Mouse (Mus musculus) naive thymus-derived CD4-positive, alpha-beta T cell, adult 2 months (primary cell): ENCODE results near the gene Nppa.
"Not testable (repeated sequence)": the region's sequence is repeated elsewhere in the genome, so short reads cannot be mapped to it uniquely, and the experiment has no call there.

Experiments used
- DNase-seq: peaks from one replicate; pipeline ENCODE4 v3.0.0-alpha.2; 2011; ENCODE audit warnings: low read depth

The Nppa gene

GRCm38 (mm10) chr4:148012216-148012615 lies 11.7 kb downstream of the Nppa start:
- no peak for DNase-seq

- DNase-seq, result no peak
These were observed 14.9 kb downstream of the Nppa start for GRCm38 (mm10) chr4:148015418-148015817.

DNA sequence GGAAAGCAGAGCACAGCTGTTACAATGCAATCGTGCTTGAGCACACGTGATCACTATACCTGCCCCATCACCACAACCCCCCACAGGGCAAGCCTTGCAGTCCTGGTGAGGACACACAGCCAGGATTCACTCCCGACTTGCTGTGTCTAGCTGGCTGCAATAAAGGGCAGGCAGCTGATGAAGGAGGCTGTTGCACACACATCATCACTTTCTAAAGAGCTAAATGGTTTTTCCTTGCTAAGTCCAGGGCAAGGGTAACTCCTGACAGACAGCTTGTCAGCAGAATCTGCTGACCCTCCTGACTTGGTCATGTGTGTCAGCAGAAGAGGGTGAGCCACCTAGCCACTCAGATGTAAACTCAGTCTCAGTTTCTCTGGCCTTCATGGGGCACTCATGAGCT lies 16.5 kb downstream of the Nppa start:
- DNase-seq, result no peak

DNA sequence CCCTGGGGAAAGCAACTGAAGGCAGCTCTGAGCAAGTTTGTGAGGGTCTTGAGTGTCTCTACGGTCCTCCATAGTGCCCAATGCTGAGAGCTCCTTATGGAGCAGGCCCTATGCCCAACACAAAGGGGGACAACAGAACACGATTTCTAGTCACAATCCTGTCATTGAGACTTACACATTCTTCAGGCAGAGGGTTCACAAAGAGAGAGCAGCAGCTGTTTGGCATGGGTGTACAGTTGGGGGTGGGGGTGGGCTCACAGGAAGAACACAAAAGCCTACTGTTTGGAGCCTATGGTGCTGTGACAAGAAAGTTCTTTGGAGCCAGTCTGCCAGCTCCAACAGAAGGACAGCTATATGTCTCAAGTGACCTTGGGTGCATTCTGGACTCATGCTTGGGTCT lies 17.9 kb downstream of the Nppa start:
- DNase-seq, result no peak

- no peak for DNase-seq
These were observed 23.5 kb downstream of the Nppa start for GRCm38 (mm10) chr4:148024003-148024402.

- DNase-seq, result no peak
These were observed 28.8 kb downstream of the Nppa start for GRCm38 (mm10) chr4:148029297-148029696.

DNA sequence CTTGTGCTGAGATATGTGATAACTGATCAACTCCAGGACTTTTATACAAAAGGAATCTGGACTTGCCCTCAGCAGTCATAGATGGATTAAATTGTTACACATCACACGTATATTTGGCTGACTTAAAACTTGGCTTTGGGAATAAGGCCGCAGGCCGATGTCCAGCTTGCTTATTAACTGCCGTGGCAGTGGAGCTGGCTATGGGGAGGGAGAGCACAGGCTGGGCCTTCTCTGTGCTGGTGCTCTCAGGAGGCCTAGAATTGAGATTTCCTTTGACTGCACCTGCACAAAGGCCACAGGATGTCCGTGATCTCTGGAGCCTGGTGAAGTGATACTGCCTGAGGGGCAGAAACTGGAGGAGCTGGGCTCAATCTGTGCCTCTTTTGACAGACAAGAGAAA lies 30.0 kb downstream of the Nppa start:
- no peak for DNase-seq

- peak; percentile 32 for DNase-seq
These were observed 33.4 kb downstream of the Nppa start for GRCm38 (mm10) chr4:148033858-148034410.

DNA sequence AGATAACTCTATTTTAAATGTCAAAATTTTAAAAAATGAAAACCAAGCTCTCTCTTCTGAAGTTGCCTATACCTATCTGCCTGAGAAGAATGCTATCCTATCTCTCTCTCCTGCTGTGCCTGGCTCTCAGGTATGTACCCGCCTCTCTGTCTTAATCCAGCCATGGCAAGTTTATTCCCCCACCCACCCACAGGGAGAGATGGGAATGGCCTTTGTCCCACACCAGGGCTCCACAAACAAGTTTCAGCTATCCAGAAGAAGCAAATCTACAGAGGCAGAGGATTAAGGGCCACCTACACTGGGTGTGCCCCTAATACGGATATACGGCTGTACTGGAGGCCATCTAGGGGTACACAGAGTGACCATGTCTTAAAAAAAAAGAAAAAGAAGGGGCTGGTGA lies 34.9 kb downstream of the Nppa start:
- DNase-seq, result no peak

GRCm38 (mm10) chr4:148038079-148038599 lies 37.6 kb downstream of the Nppa start:
- DNase-seq, result no peak

GRCm38 (mm10) chr4:148038600-148039253 lies 38.2 kb downstream of the Nppa start, which contains the start of the genes Clcn6 and Mthfr:
Gene Clcn6 (minus strand): TSS chr4:148038821.
Gene Mthfr (plus strand): TSS chr4:148039077.
- peak; percentile 99 for DNase-seq

DNA sequence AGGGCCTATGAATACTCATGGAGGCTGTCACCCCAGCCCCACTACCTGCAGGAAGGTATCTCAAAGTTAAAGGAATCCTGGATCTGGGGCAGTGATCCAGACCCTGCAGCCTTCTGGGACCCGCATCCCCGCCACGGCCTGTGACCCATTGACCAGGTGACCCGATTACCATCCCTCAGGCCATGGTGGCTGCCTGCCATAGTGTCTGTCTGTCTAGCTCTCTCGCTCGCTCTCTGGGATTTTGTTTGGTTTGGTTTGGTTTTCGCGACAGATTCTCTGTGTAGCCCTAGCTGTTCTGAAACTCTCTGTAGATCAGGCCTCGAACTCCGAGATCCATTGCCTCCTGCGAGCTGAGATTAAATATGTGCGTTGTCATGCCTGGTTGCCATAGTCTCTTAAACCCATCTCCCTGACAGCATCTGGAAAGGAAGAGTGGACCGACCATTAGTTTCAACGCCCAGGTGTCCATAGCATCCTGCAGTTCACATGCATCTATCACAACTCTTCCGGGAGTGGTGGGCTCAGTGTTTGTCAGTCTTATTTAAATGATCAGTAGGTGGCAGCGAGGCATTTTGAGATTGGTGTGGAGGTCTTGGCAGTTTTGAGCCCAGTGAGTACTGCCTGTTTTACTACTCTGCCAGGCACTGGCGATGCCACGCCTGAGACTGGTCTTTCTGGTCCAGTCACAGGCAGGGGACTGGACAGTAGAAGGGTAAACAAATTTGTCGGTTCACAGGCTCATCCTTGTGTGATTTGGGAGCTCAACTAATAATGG lies 38.9 kb downstream of the Nppa start:
- no peak for DNase-seq

DNA sequence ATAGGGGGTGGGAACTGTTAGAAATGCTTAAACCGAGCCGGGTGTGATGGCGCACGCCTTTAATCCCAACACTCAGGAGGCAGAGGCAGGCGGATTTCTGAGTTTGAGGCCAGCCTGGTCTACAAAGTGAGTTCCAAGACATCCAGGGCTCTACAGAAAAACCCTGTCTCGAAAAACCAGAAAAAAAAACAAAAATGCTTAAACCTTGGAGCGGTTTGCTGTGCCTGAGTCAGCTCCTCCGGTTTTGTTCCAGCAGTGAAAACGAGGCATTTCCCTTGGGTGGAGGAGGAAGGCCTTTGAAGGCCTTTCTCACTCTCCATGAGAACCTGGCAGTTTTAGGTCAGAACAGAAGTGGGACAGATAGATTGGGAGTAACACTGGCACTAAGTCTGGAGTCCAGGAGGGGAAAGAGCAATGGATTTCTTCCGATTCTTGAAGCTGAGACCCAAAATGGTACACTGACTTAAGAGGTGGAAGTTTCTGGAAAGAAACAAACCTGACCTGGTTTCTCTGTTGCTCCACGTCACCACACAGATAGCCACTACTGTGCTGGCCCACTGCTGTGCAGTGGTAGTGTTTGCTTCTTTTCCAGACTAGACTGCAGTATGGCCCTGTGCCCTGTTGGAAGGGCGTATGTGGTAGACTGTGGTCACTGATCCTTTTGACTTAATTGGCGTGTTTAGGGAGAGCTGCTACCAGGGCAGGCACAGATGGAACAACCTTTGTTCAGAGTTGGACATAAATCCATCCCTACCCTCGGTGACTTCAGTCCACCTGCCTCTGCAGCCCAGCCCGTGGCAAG lies 39.7 kb downstream of the Nppa start:
- DNase-seq, result peak; percentile 29

DNA sequence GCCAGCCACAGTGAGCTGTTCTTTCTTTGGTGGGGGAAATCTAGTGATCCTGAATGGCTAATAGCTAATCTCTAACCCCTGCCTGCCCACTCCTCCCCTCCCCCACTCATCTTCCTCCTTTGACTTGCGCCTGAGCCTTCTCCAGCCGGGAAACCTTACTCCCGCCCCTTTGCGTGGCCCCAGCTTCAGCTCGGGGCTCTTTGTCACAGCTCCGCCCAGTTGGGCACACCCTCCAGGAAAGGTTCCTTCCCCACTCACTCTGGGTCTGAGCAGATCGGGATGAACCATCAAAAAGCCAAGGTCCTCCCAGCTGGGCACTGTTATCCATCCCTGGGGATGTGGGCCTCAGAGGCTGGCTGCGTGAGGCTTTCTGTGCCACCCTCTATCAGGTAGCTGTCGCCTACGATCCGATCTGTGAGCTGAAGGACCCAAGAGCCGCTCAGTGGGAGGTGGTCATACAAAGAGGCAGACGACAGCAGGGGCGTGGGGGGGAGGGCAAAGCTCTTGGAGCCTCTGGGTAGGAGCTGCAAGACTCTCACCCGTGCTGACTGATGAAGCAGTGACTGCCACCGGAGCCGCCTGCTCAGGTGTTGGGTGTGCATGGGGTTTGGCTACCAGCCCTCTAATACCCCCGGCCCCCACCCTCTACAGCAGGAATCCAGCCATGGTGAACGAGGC lies 40.5 kb downstream of the Nppa start:
- peak; percentile 46 for DNase-seq

DNA sequence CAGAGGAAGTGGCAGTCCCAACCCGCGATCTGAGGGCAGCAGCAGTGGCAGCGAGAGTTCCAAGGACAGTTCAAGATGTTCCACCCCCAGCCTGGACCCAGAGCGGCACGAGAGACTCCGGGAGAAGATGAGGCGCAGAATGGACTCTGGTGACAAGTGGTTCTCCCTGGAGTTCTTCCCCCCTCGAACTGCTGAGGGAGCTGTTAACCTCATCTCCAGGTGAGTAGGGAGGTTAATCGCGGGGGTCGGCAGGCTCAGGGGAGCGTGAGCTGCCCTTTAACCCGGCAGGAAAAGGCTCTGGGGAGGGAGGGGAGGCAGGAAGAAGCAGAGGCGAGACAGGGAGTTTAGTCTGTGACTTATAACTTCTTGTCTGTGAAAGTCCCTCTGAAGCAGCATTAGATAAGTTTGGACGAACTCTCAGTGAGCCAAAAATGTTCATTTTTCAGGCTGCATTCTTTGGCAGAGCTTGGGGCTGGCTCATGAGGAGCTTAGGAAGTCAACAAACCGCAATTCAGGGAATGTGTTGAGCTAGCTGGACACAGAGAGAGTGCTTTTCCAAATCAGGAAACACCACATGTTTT lies 41.2 kb downstream of the Nppa start:
- DNase-seq, result peak; percentile 59

GRCm38 (mm10) chr4:148043327-148043726 lies 42.8 kb downstream of the Nppa start:
- DNase-seq, result not testable (repeated sequence)

DNA sequence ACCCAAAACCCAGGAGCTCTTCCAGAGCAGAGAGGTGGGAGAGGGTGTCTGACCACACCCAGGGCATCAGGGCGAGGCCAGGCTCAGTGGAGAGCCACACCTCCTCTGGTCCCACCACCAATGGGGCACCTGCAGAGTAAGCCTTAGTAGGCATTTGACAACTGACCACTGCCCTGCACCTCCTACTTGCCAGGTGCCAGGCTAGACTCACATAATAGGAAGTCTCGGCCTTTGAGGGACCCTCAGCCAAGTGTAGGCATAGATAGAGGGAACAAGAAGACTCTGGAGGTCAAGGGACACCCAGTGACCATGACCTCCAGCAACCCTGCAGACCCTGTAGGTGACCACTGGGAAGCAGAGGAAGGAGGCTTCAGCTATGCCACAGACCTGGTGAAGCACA lies 43.6 kb downstream of the Nppa start:
- DNase-seq, result no peak

DNA sequence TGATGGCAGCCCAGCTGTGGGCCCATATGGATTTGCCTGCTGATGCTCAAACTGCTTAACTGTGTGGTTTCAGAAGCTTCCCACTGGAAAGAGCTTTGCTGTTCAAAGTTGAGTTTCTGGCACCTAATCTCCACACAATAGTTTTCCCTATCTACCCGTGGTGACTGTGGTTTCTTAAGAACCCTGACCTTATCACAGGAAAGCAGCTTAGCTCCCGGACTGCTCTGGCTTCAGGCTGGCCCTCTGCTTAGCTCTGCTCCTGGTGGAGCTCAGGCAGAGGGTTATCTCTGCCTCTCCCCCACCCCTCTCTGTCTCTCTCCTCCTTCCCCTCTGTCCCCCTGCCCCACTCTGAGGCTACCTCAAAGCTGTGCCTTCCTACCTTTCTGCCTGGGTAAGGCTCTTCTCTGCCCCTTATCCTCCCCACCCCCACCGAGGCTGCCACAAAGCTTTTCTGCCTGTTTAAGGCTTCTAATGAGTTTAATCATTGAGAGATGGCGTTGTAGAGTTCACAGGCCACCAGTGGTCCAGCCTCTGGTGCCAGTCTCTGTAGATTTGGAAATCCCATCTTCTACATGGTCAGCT lies 46.0 kb downstream of the Nppa start:
- no peak for DNase-seq

DNA sequence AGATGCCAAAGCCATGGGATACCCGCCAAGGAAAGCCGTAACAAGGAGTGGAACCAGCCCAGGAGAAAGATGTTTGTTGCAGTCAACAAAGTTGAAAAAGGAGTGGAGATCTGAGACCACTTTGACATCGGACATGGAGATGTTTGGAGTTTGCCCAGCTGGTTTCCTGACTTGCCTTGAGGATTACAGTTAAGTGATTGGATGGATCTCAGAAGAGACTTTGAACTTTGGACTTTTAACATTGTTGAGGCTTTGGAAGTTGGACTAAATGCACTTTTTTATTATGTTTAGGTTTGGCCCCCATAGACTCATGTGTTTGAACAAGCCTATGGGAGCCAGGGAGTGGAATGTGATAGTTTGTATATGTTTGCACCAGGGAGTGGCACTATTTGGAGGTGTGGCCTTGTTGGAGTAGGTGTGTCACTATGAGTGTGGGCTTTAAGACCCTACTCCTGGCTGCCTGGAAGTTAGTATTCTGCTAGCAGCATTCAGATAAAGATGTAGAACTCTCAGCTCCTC lies 49.9 kb downstream of the Nppa start:
- not testable (repeated sequence) for DNase-seq

GRCm38 (mm10) chr4:148051046-148051776 lies 50.7 kb downstream of the Nppa start:
- no peak for DNase-seq
